Mouse (Mus musculus): ENCODE measurements around the gene Dcakd. TPM values are rescaled to one million over a fixed set of nuclear protein-coding genes. Genes with fewer than 3 reads are reported as not detected.
"Not testable (repeated sequence)": the region's sequence is repeated elsewhere in the genome, so short reads cannot be mapped to it uniquely, and the experiment has no call there.

Dcakd gene
- total RNA-seq, 2 experiments from 2014 or later, result 6.8 to 20.7 TPM

GRCm38 (mm10) chr11:102984086-102984485, 44.0 kb downstream of the Dcakd start:
- no peak for ATAC-seq (ENCODE audit: poor library complexity, severe bottlenecking)

DNA sequence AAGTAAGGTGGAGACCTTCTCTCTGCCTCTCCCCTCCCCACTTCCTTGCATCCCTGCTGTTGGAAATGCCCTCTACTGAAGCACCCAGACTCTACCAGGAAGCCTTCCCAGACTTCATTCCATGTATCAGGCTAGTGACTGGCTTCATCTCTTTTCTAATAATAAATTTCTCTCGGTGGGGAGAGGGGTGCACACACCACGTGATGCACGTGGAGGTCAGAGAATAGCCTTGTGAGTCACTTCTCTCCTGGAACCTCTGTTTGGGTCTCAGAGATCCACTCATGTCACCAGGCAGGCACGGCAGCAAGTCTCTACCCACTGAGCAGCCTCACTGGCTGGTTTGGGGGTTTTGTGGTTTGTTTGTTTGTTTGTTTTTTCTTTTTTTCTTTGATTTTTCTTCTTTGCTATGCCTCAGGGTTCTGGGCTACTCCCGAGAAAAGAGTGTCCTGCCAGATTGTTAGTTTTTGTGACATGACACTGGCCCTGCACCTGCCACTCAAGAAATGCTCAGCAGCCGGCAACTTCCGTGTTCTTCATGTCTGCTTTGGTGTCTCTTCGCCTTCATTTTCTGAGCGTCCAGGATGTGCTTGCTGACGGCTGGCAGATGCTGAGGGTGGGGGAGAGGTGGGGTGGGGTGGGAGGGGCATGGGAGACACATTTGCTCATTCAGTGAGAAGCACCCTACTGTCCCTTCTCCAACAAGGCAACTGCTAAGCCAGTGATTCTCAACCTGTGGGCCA, 46.8 kb downstream of the Dcakd start:
- no peak for ATAC-seq (ENCODE audit: poor library complexity, severe bottlenecking)

- ATAC-seq (ENCODE audit: poor library complexity, severe bottlenecking), result no peak
Observed at GRCm38 (mm10) chr11:102978052-102978666, 50.0 kb downstream of the Dcakd start.

DNA sequence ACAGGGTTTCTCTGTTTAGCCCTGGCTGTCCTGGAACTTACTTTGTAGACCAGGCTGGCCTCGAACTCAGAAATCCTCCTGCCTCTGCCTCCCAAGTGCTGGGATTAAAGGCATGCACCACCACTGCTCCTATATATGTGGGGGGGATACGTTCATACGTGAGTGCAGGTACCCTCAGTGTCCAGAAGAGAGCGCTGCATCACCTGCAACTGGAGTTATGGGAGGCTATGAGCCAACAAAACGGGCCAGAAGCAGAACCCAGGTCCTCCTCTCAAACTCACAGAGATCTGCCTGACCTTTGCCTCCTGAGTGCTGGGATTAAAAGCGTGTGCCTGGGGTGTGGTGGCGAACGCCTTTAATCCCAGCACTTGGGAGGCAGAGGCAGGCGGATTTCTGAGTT, 52.2 kb downstream of the Dcakd start:
- not testable (repeated sequence) for ATAC-seq (ENCODE audit: poor library complexity, severe bottlenecking)

DNA sequence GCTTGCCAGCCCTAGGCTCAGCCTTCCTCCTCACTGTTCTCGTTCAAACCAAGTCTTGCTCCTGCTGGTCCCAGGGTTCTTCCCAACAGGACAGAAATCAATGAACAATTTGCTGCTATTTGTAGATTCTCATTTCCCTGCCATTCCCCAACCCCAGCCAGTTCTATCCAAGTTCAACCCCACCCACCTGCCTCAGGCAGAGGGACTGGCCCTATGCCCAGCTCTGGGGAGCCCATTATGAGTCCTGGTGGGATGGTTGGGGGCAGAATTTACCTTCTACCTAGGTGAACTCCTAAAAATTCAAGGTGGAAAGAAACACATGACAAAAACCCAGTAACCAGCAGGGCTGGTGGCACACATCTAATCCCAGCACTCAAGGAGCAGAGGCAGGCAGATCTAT, 55.8 kb downstream of the Dcakd start:
- no peak for ATAC-seq (ENCODE audit: poor library complexity, severe bottlenecking)

DNA sequence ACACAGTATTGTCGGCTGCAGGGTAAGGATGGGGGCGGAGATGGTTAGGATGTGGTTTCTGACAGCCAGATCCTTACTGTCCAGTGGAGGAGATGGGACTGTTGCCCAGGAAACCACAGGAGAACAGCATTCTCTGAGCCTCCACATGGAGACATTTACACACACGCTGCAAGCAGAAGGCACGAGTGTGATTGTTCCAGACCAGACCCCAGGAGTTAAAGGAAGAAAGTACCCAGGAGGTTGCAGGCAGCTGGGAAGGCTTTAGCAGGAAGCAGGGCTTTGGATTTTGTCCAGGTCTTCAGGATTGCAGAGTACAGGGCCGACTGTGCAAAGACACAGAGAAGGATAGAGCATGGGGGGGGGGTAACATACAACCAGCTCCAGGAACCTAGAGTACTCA, 56.5 kb downstream of the Dcakd start:
- no peak for ATAC-seq (ENCODE audit: poor library complexity, severe bottlenecking)

DNA sequence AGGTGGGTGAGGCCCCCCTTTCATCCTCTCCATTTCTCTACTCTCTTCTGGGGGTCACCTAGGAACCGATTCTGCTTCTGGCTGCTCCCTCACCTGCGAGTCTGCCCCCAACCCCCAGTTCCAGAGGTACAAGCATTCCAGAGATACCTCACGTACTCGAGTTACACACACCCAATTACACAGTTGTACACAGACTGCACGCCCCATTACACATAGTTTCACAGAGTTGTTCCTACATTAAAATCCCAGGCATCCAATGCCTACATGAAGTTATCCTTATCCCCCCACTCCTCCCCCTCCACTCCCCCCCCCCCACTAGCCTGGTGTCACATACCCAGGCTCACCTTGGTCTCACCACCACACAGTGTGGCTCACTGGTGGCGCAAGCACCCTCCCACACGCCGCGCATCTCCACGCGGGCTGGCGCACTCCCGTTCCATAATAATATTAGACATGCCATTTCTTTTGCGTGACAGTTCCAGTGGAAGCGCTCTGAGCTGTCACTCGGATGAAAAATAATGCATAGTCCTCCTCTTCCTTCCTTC, 63.5 kb downstream of the Dcakd start:
- ATAC-seq (ENCODE audit: poor library complexity, severe bottlenecking), result no peak

- ATAC-seq (ENCODE audit: poor library complexity, severe bottlenecking), result no peak
Observed at GRCm38 (mm10) chr11:102963855-102964546, 64.1 kb downstream of the Dcakd start.

DNA sequence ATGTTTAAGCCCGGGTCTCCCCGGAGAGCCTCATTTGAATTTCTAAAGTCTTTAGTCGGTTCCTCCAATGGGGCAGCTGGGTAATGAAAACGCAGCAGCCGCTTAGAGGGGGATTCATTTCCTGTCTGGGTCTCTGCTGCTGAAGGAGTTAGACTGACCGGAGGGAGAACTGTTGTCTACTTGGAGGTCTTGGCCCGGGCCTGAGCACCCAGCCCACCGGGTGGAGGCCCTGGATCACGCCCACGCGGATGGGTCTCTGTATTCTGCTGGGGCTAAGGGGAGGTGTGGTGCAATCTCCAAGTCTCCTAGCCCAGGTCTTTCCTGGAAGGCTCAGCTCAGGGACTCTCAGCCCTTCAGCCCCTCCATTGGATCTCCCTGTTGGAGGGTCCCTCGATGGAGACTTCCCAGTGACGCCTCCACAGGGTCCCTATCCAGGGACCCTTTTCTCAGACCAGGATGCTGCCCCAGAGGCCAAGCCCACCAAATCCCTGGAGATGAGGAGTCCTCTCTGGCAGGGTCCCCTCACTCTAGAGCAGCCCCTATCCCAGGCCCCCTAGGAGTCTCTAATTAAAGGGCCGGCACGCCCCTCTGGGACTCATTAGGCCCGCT, 64.8 kb downstream of the Dcakd start:
- no peak for ATAC-seq (ENCODE audit: poor library complexity, severe bottlenecking)

DNA sequence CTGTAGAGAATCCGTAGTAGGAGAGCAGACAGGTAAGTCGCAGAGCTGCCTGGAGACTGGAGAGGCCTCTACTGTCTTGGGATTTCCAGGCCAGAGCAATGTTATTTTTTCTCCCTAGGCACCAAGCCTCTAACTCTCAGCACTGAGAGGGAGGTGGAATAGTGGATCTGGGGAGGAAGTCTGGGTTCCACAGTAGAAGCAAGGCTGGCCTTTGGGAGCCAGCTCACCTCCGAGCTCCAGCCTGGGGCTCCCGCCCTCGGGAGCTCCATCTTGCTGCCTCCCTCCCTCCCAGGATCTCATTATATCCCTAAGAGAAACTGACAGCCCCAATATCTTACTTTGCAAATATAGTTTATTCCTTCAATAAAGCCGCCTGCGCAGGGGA, 65.3 kb downstream of the Dcakd start:
- ATAC-seq (ENCODE audit: poor library complexity, severe bottlenecking), result no peak

GRCm38 (mm10) chr11:102961082-102961481, 67.1 kb downstream of the Dcakd start:
- no peak for ATAC-seq (ENCODE audit: poor library complexity, severe bottlenecking)

DNA sequence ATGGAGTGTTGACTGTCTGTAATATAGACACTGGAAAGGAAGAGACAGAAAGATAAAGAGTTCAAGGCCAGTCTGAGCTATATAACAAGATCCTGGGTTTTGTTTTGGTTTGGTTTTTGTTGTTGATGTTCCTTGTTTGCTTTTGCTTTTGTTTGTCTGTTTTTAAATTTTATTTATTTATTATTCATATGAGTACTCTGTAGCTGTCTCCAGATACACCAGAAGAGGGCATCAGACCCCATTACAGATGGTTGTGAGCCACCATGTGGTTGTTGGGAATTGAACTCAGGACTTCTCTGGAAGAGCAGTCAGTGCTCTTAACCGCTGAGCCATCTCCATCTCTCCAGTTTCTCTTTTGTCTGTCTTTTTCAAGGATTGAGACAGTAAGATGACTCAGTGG, 69.3 kb downstream of the Dcakd start:
- ATAC-seq (ENCODE audit: poor library complexity, severe bottlenecking), result no peak

DNA sequence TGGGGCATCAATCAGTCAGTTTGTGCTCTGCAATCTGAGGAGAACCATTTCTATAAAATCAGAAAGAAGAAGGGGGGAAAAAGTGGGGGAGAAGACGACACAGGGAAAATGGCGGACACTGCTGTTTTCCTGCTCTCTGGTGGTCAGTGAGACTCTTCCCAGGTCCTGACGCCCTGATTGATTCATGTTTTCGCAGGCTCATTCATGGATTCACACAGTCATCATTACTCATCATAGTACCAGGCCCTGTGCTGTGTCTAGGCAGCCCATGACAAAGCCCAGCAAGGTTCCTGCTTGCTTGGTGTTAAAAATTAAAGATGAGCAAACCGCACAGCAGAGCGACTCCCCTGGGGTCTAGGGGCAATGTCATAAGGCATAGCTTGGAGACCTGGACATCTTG, 69.7 kb downstream of the Dcakd start:
- ATAC-seq (ENCODE audit: poor library complexity, severe bottlenecking), result no peak

DNA sequence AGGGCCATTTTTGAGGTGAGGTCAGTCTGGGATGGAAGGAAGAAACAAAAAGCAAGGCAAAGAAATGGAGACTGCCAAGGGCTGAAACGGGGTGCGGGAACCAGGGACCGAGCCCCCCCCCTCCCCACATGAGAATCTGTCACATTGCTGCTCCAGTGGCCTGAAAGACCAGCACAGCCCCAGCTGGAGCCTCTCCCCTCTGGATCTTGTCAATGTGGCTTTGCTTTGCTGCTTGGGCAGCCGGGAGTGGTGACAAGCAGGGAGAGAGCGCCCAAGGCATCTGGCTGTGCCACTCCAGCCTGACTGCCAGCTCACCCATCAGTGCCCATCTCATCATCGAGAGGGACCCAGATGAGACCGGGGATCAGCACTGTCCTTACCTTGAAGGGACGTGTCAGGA, 70.4 kb downstream of the Dcakd start:
- no peak for ATAC-seq (ENCODE audit: poor library complexity, severe bottlenecking)

GRCm38 (mm10) chr11:102956962-102957614, 71.0 kb downstream of the Dcakd start:
- no peak for ATAC-seq (ENCODE audit: poor library complexity, severe bottlenecking)

- ATAC-seq (ENCODE audit: poor library complexity, severe bottlenecking), result no peak
Observed at GRCm38 (mm10) chr11:102952922-102953321, 75.2 kb downstream of the Dcakd start.

- ATAC-seq (ENCODE audit: poor library complexity, severe bottlenecking), result no peak
Observed at GRCm38 (mm10) chr11:102948043-102948961, 79.8 kb downstream of the Dcakd start.

- no peak for ATAC-seq (ENCODE audit: poor library complexity, severe bottlenecking)
Observed at GRCm38 (mm10) chr11:102946992-102947343, 81.2 kb downstream of the Dcakd start.

GRCm38 (mm10) chr11:102946265-102946991, 81.7 kb downstream of the Dcakd start, which contains the start of gene C1ql1:
Gene C1ql1 (minus strand): TSS chr11:102946688.
- peak; percentile 93 for ATAC-seq (ENCODE audit: poor library complexity, severe bottlenecking)
